Mouse (Mus musculus) limb, embryonic 14.5 days (tissue): ENCODE results near the gene Wwox. TPM values are rescaled to one million over a fixed set of nuclear protein-coding genes. Genes with fewer than 3 reads are reported as not detected.

Experiments
- ATAC-seq: fragments of 200-750 bp; cut with Nextera tagmentation; 2 replicates; pipeline ENCODE4 v1.8.0; 2017; ENCODE audit warnings: low read depth, moderate number of reproducible peaks, moderate TSS enrichment; ENCODE audit not compliant: low FRiP score
- DNase-seq: peaks from one replicate; pipeline ENCODE4 v3.0.0-alpha.2; 2015; ENCODE audit warnings: low spot score
- H3K27ac ChIP-seq: fragments of 300-500 bp; sonication (generic); replicated peaks from 2 replicates; pipeline ENCODE4 v1.5.1; 2014; ENCODE audit warnings: low read depth, mild to moderate bottlenecking, low read length, moderate library complexity, mixed read lengths
- H3K27me3 ChIP-seq: fragments of 300-500 bp; sonication (generic); 2 replicates; pipeline ENCODE4 v1.6.1; 2014; ENCODE audit warnings: low read length, mixed read lengths; ENCODE audit not compliant: control insufficient read depth, insufficient read depth
- H3K36me3 ChIP-seq: fragments of 300-500 bp; sonication (generic); 2 replicates; pipeline ENCODE4 v1.6.1; 2014; ENCODE audit warnings: mild to moderate bottlenecking, low read length, moderate library complexity, mixed read lengths; ENCODE audit not compliant: control insufficient read depth, insufficient read depth
- H3K4me1 ChIP-seq: fragments of 300-500 bp; sonication (generic); 2 replicates; pipeline ENCODE4 v1.6.1; 2014; ENCODE audit warnings: antibody characterized with exemption, low read length, mixed read lengths; ENCODE audit not compliant: control insufficient read depth, insufficient read depth
- H3K4me2 ChIP-seq: fragments of 300-500 bp; sonication (generic); replicated peaks from 2 replicates; pipeline ENCODE4 v1.6.1; 2014; ENCODE audit warnings: low read depth, mild to moderate bottlenecking, low read length, moderate library complexity; ENCODE audit not compliant: severe bottlenecking
- H3K4me3 ChIP-seq: fragments of 300-500 bp; sonication (generic); replicated peaks from 2 replicates; pipeline ENCODE4 v1.5.1; 2014; ENCODE audit warnings: low read length
- H3K9ac ChIP-seq: fragments of 300-500 bp; sonication (generic); 2 replicates; pipeline ENCODE4 v1.6.1; 2014; ENCODE audit warnings: mild to moderate bottlenecking, low read depth, low read length, moderate library complexity; ENCODE audit not compliant: severe bottlenecking
- H3K9me3 ChIP-seq: fragments of 300-500 bp; sonication (generic); 2 replicates; pipeline ENCODE4 v1.6.1; 2016; ENCODE audit warnings: low read length; ENCODE audit not compliant: control insufficient read depth
- POLR2A ChIP-seq: fragments of 200-500 bp; IDR thresholded peaks from 2 replicates; pipeline ENCODE4 v1.8.0; 2012; ENCODE audit warnings: inconsistent platforms, mild to moderate bottlenecking, moderate library complexity, borderline replicate concordance; ENCODE audit not compliant: insufficient read depth, insufficient read length; ENCODE audit errors: extremely low read depth
- WGBS: fragments of 180-500 bp; shearing (Covaris S2); extraction: QIAGEN DNeasy Blood & Tissue Kit; methylation state at CpG from one replicate; pipeline ENCODE4 v1.1.7; 2014; 5-methylcytosine and 5-hydroxymethylcytosine counted together
- polyA plus RNA-seq, 2 experiments: library from polyadenylated mRNA; depleted of rRNA in 1 of 2; stranded (reverse) in 1 of 2; unstranded in 1 of 2; fragments of >200 nt; fragmentation: Nextera tagmentation in 1 of 2; extraction: Ambion mirVana in 1 of 2; gene quantifications; 2 replicates each; pipeline versions ENCODE4 v1.2.1 to v1.2.3; 2012 to 2014

Gene Wwox
- polyA plus RNA-seq, 2 experiments: 8.6 to 9.4 TPM

GRCm38 (mm10) chr8:114964206-114964605, 524.8 kb downstream of the Wwox start:
- H3K27ac ChIP-seq: no peak overlapping the region
- H3K36me3 ChIP-seq: no peaks in the 10 kb centered on the region
- H3K4me3 ChIP-seq: no peak overlapping the region
- ATAC-seq (no peak), DNase-seq (no peak)
- no peak overlapping the region for H3K4me2 ChIP-seq
- WGBS: 83% methylated on average over 6 of the region's 6 CpGs
- no peak for TF ChIP-seq POLR2A
- no peaks in the 10 kb centered on the region for H3K27me3 ChIP-seq
- H3K9me3 ChIP-seq: no peaks in the 10 kb centered on the region
- no peaks in the 10 kb centered on the region for H3K4me1 ChIP-seq
- H3K9ac ChIP-seq: no peak overlapping the region

- TF ChIP-seq POLR2A: no peak
- H3K4me3 ChIP-seq: no peak overlapping the region
- peaks cover 3% of the 10 kb centered on the region for H3K4me1 ChIP-seq
- no peak overlapping the region for H3K4me2 ChIP-seq
- H3K36me3 ChIP-seq: no peaks in the 10 kb centered on the region
- H3K9me3 ChIP-seq: no peaks in the 10 kb centered on the region
- no peak overlapping the region for H3K9ac ChIP-seq
- ATAC-seq (no peak), DNase-seq (no peak)
- 88% methylated on average over 4 of the region's 4 CpGs for WGBS
- no peak overlapping the region for H3K27ac ChIP-seq
- H3K27me3 ChIP-seq: no peaks in the 10 kb centered on the region
Measured at GRCm38 (mm10) chr8:114968842-114969241, 529.4 kb downstream of the Wwox start.

DNA sequence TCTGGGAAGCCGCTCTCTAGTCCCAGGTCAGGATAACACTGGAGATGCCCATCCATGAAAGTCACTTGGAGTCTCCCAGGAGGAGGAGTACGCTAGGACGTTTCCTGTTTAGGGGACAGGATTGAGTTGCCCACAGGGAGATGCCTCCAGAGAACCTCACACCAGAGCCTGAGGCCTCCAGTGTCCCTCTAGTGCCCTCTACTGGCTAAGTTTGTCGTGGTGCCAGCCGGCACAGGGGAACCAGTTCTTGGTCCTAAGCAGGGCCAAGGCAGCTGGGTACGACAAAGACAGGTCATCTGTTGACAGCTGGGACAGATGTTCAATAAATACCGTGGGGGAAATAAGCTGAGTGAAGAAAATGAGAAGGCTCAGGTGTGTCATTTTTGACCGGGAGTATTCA, 531.9 kb downstream of the Wwox start:
- no peak overlapping the region for H3K4me2 ChIP-seq
- ATAC-seq: no peak
- 43% methylated on average over 8 of the region's 8 CpGs for WGBS
- H3K27ac ChIP-seq: no peak overlapping the region
- H3K4me1 ChIP-seq: peaks cover 3% of the 10 kb centered on the region
- TF ChIP-seq POLR2A: no peak
- H3K9me3 ChIP-seq: no peaks in the 10 kb centered on the region
- no peak overlapping the region for H3K4me3 ChIP-seq
- no peak overlapping the region for H3K9ac ChIP-seq
- no peaks in the 10 kb centered on the region for H3K36me3 ChIP-seq
- H3K27me3 ChIP-seq: no peaks in the 10 kb centered on the region
- DNase-seq: peak; percentile 48

DNA sequence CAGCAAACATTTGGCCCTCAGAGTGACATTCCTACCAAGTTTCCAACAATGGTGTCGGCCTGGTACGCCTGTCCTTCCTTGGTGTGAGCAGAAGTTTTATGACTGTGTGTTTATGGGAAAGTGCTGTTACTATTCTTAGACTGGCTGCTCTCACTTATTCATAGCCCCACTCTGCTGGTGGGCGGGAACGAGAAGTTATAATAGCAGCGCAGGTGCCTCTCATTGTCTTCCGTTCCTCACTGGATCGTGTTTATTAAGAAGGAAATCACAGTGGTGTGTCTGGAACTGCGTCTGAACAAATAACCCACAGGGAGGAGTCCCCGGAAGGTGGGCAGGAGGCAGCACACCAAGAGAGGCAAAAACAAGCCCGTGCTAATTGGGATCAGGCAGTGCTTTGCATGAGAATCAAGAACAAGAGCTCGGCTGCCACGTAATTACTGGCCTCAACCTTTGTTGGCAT, 533.6 kb downstream of the Wwox start:
- no peaks in the 10 kb centered on the region for H3K27me3 ChIP-seq
- H3K27ac ChIP-seq: no peak overlapping the region
- no peak overlapping the region for H3K9ac ChIP-seq
- ATAC-seq (no peak; the same call in 1 of the 2 replicates), DNase-seq (peak; percentile 29)
- TF ChIP-seq POLR2A: no peak
- H3K4me1 ChIP-seq: peaks cover 3% of the 10 kb centered on the region
- no peak overlapping the region for H3K4me3 ChIP-seq
- H3K36me3 ChIP-seq: no peaks in the 10 kb centered on the region
- 15% methylated on average over 12 of the region's 12 CpGs for WGBS
- H3K9me3 ChIP-seq: no peaks in the 10 kb centered on the region
- no peak overlapping the region for H3K4me2 ChIP-seq

DNA sequence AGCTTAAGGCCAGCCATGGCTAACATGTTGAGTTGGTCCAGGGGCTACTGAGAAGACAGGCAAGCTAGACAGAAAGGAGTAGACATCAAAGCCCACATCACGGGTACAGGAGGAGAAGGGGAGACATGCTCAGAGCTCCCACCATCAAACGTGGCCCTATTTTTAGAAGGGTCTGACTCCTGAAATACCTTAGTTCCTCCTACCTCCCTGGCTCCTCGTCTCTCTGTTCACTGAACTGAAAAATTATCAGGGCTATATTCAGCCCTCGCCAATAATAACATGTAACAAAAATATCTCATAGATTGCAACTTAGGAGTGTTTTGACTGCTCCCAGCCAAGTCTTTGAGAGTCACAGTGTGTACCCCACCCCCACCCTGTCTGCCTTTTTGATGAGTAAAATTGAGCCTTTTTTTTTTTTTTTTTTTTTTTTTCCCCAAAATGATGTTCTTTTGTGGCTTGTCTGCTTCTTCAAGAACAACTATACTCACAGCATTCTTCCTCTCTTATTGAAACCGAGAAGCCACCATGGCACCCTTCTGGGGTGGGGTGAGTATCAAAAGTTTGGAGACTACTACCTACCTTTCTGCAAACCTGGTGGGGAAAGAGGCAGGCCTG, 535.0 kb downstream of the Wwox start:
- Histone ChIP-seq H3K9ac (no peak overlapping the region), H3K4me3 (no peak overlapping the region), H3K36me3 (no peaks in the 10 kb centered on the region), H3K4me2 (no peak overlapping the region), H3K27ac (no peak overlapping the region), H3K27me3 (no peaks in the 10 kb centered on the region), H3K9me3 (no peaks in the 10 kb centered on the region), H3K4me1 (peaks cover 3% of the 10 kb centered on the region)
- ATAC-seq (no peak), DNase-seq (no peak)
- no peak for TF ChIP-seq POLR2A
- WGBS: 81% methylated on average over 5 of the region's 5 CpGs
